Comparison of ENCODE assay signal across 7 mouse cellular contexts in the genomic region with DNA sequence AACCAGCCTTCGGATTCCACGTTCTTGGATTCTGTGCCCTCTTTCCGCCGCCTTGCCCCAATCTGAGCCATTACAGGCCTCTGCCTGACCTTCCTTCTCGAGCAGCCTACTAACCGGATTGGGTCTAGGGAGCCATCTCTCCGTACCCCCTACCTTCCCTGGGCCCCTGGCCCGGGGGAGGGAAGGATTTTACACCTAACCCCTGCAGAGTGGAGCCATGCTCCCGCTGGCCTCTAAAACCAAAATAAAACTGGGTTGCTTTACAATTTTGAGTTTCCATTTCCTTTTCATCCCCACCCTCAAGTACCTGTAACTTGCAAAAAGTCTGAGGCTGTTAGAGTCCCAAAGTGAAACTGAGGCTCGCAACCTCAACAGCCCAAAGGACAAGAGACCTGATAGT. TPM values are rescaled to one million over a fixed set of nuclear protein-coding genes. Genes with fewer than 3 reads are reported as not detected.
DNase-seq lines count a peak whose midpoint lies in the region; ATAC-seq lines count a peak whose summit lies in the region.

No protein-coding gene starts in this region.

- DNase-seq in neural tube, embryonic 11.5 days (ENCODE audit: low spot score) = no peak
- no peak for DNase-seq in neural tube, embryonic 10.5 days (ENCODE audit: extremely low spot score, low spot score)
- DNase-seq in right cerebral cortex, adult 18-20 months = no peak
- no peak for DNase-seq in frontal cortex, postnatal 36 days (ENCODE audit: low spot score in 2 of 2)

- WGBS in neural tube, embryonic 11.5 days = 14% methylated on average over 10 of the region's 10 CpGs
- WGBS in forebrain, embryonic 12.5 days = 10% methylated on average over 10 of the region's 10 CpGs
- 12% methylated on average over 10 of the region's 10 CpGs for WGBS in limb, embryonic 15.5 days
- 27% methylated on average over 10 of the region's 10 CpGs for WGBS in stomach, embryonic 16.5 days

- no peaks in the 10 kb centered on the region for H3K36me3 ChIP-seq in neural tube, embryonic 11.5 days (ENCODE audit: control insufficient read depth, insufficient read depth, low read length)
- H3K36me3 ChIP-seq in forebrain, embryonic 12.5 days (replicated peaks) = no peaks in the 10 kb centered on the region
- no peaks in the 10 kb centered on the region for H3K36me3 ChIP-seq in limb, embryonic 15.5 days
- no peaks in the 10 kb centered on the region for H3K36me3 ChIP-seq in stomach, embryonic 16.5 days (ENCODE audit: control insufficient read depth, insufficient read depth, low read length)

- 0 out of 2 replicates have a peak, but pooled peaks cover 2% of the 10 kb centered on the region for H3K4me1 ChIP-seq in neural tube, embryonic 11.5 days (ENCODE audit: control insufficient read depth, insufficient read depth, low read length)
- peaks cover 15% of the 10 kb centered on the region for H3K4me1 ChIP-seq in forebrain, embryonic 12.5 days
- peaks cover 17% of the 10 kb centered on the region for H3K4me1 ChIP-seq in limb, embryonic 15.5 days
- H3K4me1 ChIP-seq in stomach, embryonic 16.5 days (ENCODE audit: control insufficient read depth, insufficient read depth, low read length) = no peaks in the 10 kb centered on the region

- H3K9me3 ChIP-seq in neural tube, embryonic 11.5 days (ENCODE audit: control insufficient read depth, low read length) = no peaks in the 10 kb centered on the region
- no peaks in the 10 kb centered on the region for H3K9me3 ChIP-seq in forebrain, embryonic 12.5 days
- H3K9me3 ChIP-seq in limb, embryonic 15.5 days = no peaks in the 10 kb centered on the region
- no peaks in the 10 kb centered on the region for H3K9me3 ChIP-seq in stomach, embryonic 16.5 days (replicated peaks; ENCODE audit: control insufficient read depth, low read length)

- H3K27me3 ChIP-seq in neural tube, embryonic 11.5 days (ENCODE audit: control insufficient read depth, insufficient read depth, low read length) = peaks cover 21% of the 10 kb centered on the region
- peaks cover 64% of the 10 kb centered on the region for H3K27me3 ChIP-seq in forebrain, embryonic 12.5 days
- H3K27me3 ChIP-seq in limb, embryonic 15.5 days = peaks cover 40% of the 10 kb centered on the region
- peaks cover 16% of the 10 kb centered on the region for H3K27me3 ChIP-seq in stomach, embryonic 16.5 days (ENCODE audit: control insufficient read depth, insufficient read depth, low read length)

- H3K4me2 ChIP-seq in neural tube, embryonic 11.5 days (ENCODE audit: low read depth) = peak overlapping the region; percentile 91
- H3K4me2 ChIP-seq in forebrain, embryonic 12.5 days = peak overlapping the region; percentile 100
- H3K4me2 ChIP-seq in limb, embryonic 15.5 days = peak overlapping the region; percentile 97
- peak overlapping the region; percentile 100 for H3K4me2 ChIP-seq in stomach, embryonic 16.5 days (ENCODE audit: low read depth, low read length)

- H3K4me3 ChIP-seq in neural tube, embryonic 11.5 days (ENCODE audit: low read depth, low read length) = peak overlapping the region; percentile 51
- peak overlapping the region; percentile 63 for H3K4me3 ChIP-seq in forebrain, embryonic 12.5 days (replicated peaks)
- H3K4me3 ChIP-seq in limb, embryonic 15.5 days = peak overlapping the region; percentile 50
- H3K4me3 ChIP-seq in stomach, embryonic 16.5 days (replicated peaks; ENCODE audit: low read length) = peak overlapping the region; percentile 60

- no peak overlapping the region for H3K27ac ChIP-seq in neural tube, embryonic 11.5 days (ENCODE audit: low read depth, low read length)
- no peak overlapping the region for H3K27ac ChIP-seq in forebrain, embryonic 12.5 days
- no peak overlapping the region; the same call in 1 of the 2 replicates for H3K27ac ChIP-seq in limb, embryonic 15.5 days
- no peak overlapping the region for H3K27ac ChIP-seq in stomach, embryonic 16.5 days (ENCODE audit: low read length)

- no peak for ATAC-seq in neural tube, embryonic 11.5 days (ENCODE audit: insufficient read depth, low FRiP score, low TSS enrichment)
- no peak for ATAC-seq in forebrain, embryonic 12.5 days (ENCODE audit: low FRiP score)
- no peak for ATAC-seq in limb, embryonic 15.5 days (ENCODE audit: insufficient number of reproducible peaks, low FRiP score, low TSS enrichment, low read depth)
- no peak for ATAC-seq in stomach, embryonic 16.5 days (ENCODE audit: insufficient read depth, low FRiP score)

- peak overlapping the region; percentile 46 for H3K9ac ChIP-seq in neural tube, embryonic 11.5 days (ENCODE audit: low read length)
- peak overlapping the region; percentile 65; the same call in 1 of the 2 replicates for H3K9ac ChIP-seq in forebrain, embryonic 12.5 days
- H3K9ac ChIP-seq in limb, embryonic 15.5 days = peak overlapping the region; percentile 35; the same call in 1 of the 2 replicates
- peak overlapping the region; percentile 76 for H3K9ac ChIP-seq in stomach, embryonic 16.5 days (ENCODE audit: low read length)

RNA-seq across cellular contexts. Expression of gene Cited4, which starts 1.2 kb away (rescaled TPM):
- 6.4 and 7.3 TPM in 2 replicates for polyA plus RNA-seq in neural tube, embryonic 11.5 days (2014; fragmentation: Nextera tagmentation; extraction: Ambion mirVana)
- 4.2 and 4.8 TPM in 2 replicates for polyA plus RNA-seq in forebrain, embryonic 12.5 days (2016; fragmentation: Nextera tagmentation; extraction: Ambion mirVana)
- polyA plus RNA-seq in limb, embryonic 15.5 days (2015; fragmentation: Nextera tagmentation; extraction: Ambion mirVana) = 7.6 TPM in 2 replicates
- polyA plus RNA-seq in stomach, embryonic 16.5 days (2015; fragmentation: Nextera tagmentation; extraction: Ambion mirVana) = 3.0 and 4.0 TPM in 2 replicates
